Mouse (Mus musculus): ENCODE measurements around the gene Taf1a. TPM values are rescaled to one million over a fixed set of nuclear protein-coding genes. Genes with fewer than 3 reads are reported as not detected.
"Not testable (repeated sequence)": the region's sequence is repeated elsewhere in the genome, so short reads cannot be mapped to it uniquely, and the experiment has no call there.

The Taf1a gene
- 20.6 TPM in 2 replicates for polyA plus RNA-seq (2015; fragmentation: Nextera tagmentation; extraction: Ambion mirVana)

DNA sequence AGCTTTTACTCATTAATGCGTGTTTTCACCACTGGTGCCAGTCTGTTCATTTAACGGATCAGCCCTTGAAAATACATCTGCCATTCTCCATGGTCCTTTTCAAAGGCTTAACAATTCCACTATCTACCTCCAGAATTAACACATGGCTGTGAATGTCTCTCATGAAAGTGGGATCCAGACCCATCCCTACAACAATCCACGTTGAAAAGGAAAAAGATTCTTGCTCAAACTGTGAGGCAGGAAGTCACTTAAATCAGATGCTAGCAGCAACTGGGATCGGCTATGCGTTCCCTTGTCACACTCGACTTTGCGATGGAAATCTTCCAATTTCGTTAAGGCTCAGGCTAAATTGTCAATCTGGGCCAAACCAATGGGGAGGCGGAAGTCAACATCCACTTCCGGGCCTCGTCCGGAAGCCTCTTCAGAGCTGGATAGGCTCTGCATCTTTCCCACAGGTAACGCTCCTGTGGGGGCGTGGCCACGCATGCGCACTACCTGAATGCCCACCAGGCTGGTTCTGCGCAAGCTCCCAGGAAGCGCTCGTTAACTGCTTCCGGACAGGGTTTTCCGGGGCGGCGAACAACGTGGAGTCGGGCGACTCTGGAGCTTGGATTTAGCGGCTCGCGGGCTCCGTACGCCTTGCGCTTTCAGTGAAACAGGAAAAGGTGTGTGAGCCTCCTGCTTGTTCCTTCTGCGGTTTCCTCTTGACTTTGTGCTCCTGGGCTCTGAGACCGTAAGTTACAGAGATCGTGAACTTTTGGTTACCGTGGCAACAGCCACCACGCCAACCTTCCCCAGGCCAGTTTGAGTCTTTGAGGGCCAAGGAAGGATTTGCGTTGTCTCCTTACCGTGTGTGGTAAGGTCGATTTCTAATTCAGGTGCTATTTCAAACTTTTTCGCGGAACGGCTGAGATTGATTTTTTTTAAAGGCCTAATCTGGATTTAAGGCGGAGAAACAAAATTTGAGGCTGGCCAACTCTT lies at the start of gene Taf1a:
Taf1a (plus strand) TSS at position 556 of the 981 bp plus-strand sequence.
- 5% methylated on average over 44 of the region's 44 CpGs for WGBS
- H3K27ac ChIP-seq = peak within 1 kb of the TSS; percentile 72
- H3K4me2 ChIP-seq = peak within 1 kb of the TSS; percentile 63
- H3K4me1 ChIP-seq = peaks cover 9% of the 10 kb centered on the region
- no peaks in the 10 kb centered on the region for H3K9me3 ChIP-seq
- peaks cover 23% of the 10 kb centered on the region for H3K36me3 ChIP-seq
- H3K9ac ChIP-seq = peak within 1 kb of the TSS; percentile 39
- peaks cover 12% of the 10 kb centered on the region for H3K27me3 ChIP-seq
- ATAC-seq (ENCODE audit: insufficient number of reproducible peaks, low FRiP score, low TSS enrichment, low read depth) = peak; percentile 97
- peak within 1 kb of the TSS; percentile 76 for H3K4me3 ChIP-seq

DNA sequence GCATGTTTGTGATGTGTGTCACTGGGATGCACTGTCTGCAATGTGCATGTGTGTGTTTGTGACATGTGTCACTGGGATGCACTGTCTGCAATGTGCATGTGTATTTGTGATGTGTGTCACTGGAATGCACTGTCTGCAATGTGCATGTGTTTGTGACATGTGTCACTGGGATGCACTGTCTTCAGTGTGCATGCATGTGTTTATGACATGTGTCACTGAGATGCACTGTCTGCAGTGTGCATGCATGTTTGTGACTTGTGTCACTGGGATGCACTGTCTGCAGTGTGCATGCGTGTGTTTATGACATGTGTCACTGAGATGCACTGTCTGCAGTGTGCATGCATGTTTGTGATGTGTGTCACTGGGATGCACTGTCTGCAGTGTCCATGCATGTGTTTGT lies 45.9 kb upstream of the Taf1a start:
- WGBS = 98% methylated on average over 1 of the region's 1 CpGs
- H3K27ac ChIP-seq; ATAC-seq (ENCODE audit: insufficient number of reproducible peaks, low FRiP score, low TSS enrichment, low read depth); H3K9me3 ChIP-seq; H3K4me2 ChIP-seq; H3K27me3 ChIP-seq; H3K4me1 ChIP-seq; H3K9ac ChIP-seq; H3K4me3 ChIP-seq: not testable (repeated sequence)
- peaks cover 52% of the 10 kb centered on the region for H3K36me3 ChIP-seq

DNA sequence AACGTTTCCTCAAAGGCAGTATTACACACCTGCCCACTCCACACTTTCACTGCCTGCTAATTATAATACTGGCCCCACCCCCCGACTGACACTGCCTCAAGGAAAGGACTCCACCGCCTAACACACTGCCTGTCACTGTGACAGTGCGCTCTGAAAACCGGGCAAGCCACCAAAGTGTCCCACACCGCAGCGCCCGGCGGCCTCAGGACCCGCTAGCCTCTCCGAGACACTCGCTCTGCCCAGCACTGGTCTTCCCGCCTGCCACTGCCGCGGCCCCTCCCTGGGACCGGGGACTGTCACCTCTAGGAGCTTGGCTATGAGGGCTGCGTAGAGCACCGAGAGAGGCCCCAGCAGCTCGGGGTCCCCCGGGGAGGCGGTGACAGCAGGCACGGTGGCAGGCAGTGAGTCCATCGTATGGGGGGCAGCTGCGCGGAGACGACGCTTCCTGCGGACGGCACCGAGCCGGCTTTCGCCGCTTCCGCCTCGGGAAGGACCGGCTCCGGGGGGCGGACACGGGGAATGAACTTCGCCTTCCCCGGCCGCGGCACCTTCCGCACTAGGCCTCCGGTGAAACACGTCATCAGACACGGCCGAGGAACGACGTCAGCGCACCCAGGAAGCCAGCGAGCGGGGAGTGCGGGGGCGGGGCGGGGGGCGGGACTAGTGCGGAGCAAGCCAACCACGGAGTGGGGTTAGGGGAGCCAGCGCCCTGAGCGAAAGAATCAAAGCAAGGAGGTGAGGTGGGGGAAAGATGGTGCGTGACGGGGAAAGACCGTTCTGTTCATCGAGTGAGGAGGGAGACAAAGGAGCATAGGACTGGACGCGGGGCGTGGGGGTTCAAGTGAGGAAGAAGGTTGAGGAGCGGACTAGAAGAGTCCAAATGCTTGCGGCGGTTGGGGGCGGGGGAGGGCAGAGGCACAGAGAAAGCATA lies 43.6 kb upstream of the Taf1a start:
- peak overlapping the region; percentile 76 for H3K9ac ChIP-seq
- peaks cover 55% of the 10 kb centered on the region for H3K36me3 ChIP-seq
- H3K4me1 ChIP-seq = peaks cover 10% of the 10 kb centered on the region
- H3K27me3 ChIP-seq = no peaks in the 10 kb centered on the region
- no peaks in the 10 kb centered on the region for H3K9me3 ChIP-seq
- peak overlapping the region; percentile 87 for H3K4me3 ChIP-seq
- H3K4me2 ChIP-seq = peak overlapping the region; percentile 64
- under 1% methylated on average over 70 of the region's 72 CpGs for WGBS
- H3K27ac ChIP-seq = peak overlapping the region; percentile 43
- ATAC-seq (ENCODE audit: insufficient number of reproducible peaks, low FRiP score, low TSS enrichment, low read depth) = peak; percentile 93

DNA sequence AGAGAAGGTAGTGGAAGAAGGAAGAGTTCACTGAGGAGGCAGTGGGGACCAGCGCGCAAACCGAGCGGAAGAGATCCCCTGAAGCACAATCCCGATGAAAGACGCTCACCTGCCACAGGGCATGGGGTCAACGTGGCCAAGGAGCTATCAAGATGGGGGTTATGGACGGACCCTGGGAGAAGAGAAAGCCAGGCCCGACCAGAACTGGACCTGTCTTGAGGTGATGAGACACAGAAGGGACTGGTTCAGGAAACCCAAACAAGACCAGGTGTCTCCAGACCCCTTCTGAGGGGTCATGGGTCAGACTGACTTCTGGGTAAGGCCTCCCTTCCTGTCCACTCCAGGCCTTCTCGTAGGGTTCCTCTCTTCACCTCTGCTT lies 43.0 kb upstream of the Taf1a start:
- 7% methylated on average over 10 of the region's 10 CpGs for WGBS
- peak overlapping the region; percentile 64 for H3K4me2 ChIP-seq
- no peaks in the 10 kb centered on the region for H3K9me3 ChIP-seq
- peaks cover 55% of the 10 kb centered on the region for H3K36me3 ChIP-seq
- peak overlapping the region; percentile 76 for H3K9ac ChIP-seq
- no peaks in the 10 kb centered on the region for H3K27me3 ChIP-seq
- ATAC-seq (ENCODE audit: insufficient number of reproducible peaks, low FRiP score, low TSS enrichment, low read depth) = no peak
- peak overlapping the region; percentile 43 for H3K27ac ChIP-seq
- peaks cover 10% of the 10 kb centered on the region for H3K4me1 ChIP-seq
- peak overlapping the region; percentile 87 for H3K4me3 ChIP-seq

DNA sequence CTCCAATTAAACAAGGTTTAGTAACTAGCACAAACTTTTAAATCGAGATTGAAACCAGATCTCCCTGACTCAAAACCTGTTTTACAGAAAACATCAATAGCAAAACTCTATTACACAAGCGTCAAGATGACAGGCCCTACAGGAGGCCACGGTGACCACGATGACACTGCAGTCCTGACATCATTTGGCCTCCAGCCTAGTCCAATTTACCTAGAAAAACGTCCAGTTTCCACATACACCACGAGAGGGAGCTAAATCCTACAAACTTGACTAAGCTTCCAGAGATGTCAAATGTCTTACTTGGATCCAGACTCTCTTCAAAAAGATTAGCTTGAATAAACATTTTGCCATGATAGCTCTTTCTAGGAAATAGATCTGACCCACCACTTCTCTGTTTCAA lies 38.9 kb upstream of the Taf1a start:
- Histone ChIP-seq H3K9ac (no peak overlapping the region), H3K27me3 (no peaks in the 10 kb centered on the region), H3K4me2 (no peak overlapping the region), H3K36me3 (peaks cover 73% of the 10 kb centered on the region), H3K4me1 (peaks cover 10% of the 10 kb centered on the region), H3K9me3 (no peaks in the 10 kb centered on the region), H3K4me3 (no peak overlapping the region), H3K27ac (no peak overlapping the region)
- 20% methylated on average over 6 of the region's 6 CpGs for WGBS
- no peak for ATAC-seq (ENCODE audit: insufficient number of reproducible peaks, low FRiP score, low TSS enrichment, low read depth)

DNA sequence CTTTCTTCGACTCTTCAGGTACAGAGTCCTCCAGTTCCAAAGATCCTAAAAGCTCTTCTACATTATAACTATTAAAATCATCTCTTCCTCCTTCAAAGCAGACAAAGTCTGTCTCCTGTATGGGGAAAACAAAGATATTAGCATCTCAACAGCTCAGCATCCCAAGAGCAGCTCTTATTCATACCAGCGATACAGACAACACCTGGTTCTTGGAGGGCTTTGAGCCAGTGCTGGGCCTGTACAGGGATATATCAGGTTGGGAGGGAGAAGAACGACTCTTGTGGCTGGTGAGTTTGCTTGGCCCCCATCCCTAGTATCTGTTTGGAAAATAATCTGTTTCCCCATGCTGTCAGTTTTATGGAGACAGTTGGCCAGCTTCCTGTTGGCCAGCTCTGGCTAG lies 29.9 kb upstream of the Taf1a start:
- no peaks in the 10 kb centered on the region for H3K4me1 ChIP-seq
- no peak overlapping the region for H3K4me3 ChIP-seq
- no peak for ATAC-seq (ENCODE audit: insufficient number of reproducible peaks, low FRiP score, low TSS enrichment, low read depth)
- H3K36me3 ChIP-seq = peaks cover 82% of the 10 kb centered on the region
- no peak overlapping the region for H3K9ac ChIP-seq
- no peaks in the 10 kb centered on the region for H3K27me3 ChIP-seq
- 84% methylated on average over 3 of the region's 3 CpGs for WGBS
- no peaks in the 10 kb centered on the region for H3K9me3 ChIP-seq
- no peak overlapping the region for H3K4me2 ChIP-seq
- no peak overlapping the region for H3K27ac ChIP-seq

DNA sequence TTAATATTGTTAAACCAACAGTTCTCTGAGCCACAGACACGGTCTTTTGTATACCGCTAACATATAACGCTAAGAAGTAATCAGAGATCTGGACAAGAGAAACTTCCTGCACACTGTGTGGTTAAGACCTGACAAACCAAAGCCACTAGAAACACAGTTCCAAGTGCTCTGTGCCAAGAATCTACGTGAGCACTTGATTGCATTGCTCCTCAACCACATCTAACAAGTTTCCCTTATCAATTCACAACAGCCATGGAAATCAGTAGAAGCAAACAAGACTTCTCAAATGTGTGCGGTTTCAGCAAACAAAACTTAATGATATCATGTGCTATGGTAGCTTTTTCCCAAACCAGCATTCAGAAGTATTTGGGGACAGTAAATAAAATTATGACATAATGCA lies 26.5 kb upstream of the Taf1a start:
- Histone ChIP-seq H3K4me1 (0 out of 2 replicates have a peak, but pooled peaks cover under 1% of the 10 kb centered on the region), H3K9ac (no peak overlapping the region), H3K4me2 (no peak overlapping the region), H3K27ac (no peak overlapping the region), H3K4me3 (no peak overlapping the region), H3K9me3 (no peaks in the 10 kb centered on the region), H3K27me3 (no peaks in the 10 kb centered on the region), H3K36me3 (peaks cover 69% of the 10 kb centered on the region)
- whole genome bisulfite sequencing = 92% methylated on average over 5 of the region's 5 CpGs
- ATAC-seq (ENCODE audit: insufficient number of reproducible peaks, low FRiP score, low TSS enrichment, low read depth) = no peak

DNA sequence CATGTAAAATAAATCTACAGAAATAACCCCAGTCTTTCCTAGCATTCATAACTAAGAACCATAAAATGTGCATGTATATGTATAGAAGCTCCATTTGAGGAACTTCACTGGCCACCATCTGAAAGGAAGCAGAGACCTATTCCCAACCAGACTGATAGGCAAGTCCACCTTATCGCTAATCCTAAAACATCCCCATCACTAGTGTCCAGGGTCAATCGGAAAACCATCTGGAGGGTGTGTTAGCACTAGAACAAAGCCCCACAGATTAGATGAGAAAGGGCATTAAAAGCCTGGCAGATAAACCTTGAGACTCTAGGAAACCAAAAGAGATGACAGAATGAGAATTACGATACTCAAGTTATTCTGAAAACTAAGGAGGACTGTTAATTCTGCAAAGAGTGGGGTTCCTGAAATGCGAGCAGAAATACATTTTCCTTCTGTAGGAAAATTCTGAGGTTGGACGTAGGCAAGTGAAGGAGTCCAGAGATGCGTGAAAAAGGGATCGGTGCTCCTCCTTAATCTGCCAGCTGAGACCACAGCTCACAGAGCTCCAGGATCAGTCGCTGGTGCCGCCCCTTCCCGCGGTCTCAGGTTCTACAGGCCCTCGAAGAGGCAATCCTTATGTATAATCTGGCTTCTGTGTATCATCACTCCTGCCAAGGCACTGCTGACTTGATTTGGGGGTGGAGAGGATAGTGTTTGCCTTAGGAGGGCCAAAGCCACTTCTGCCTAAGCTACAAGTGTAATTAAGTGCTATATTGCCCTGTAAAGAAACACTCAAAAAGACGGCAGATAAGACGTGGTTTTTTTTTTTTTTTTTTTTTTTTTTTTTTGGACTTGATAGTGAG lies 25.8 kb upstream of the Taf1a start:
- no peak overlapping the region for H3K9ac ChIP-seq
- peaks cover 7% of the 10 kb centered on the region for H3K4me1 ChIP-seq
- no peak overlapping the region for H3K27ac ChIP-seq
- 80% methylated on average over 14 of the region's 14 CpGs for WGBS
- ATAC-seq (ENCODE audit: insufficient number of reproducible peaks, low FRiP score, low TSS enrichment, low read depth) = no peak
- no peak overlapping the region for H3K4me3 ChIP-seq
- no peak overlapping the region for H3K4me2 ChIP-seq
- H3K36me3 ChIP-seq = peaks cover 62% of the 10 kb centered on the region
- H3K9me3 ChIP-seq = no peaks in the 10 kb centered on the region
- H3K27me3 ChIP-seq = no peaks in the 10 kb centered on the region

DNA sequence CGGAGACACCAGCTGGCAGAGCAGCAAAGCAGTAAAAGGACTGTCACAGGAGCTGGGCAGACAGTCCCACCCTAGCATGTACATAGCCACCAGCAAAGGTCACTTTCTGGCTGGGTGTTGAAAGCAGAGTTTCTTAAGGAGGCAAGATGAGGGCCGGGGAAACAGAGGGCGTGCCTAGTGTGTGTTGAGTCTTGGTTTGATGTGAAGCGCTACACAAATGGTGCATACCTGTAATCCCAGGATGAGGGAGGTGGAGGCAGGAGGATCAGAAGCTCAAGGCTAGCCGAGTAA lies 25.3 kb upstream of the Taf1a start:
- Histone ChIP-seq H3K27ac (no peak overlapping the region), H3K9me3 (no peaks in the 10 kb centered on the region), H3K27me3 (no peaks in the 10 kb centered on the region), H3K4me3 (no peak overlapping the region), H3K36me3 (peaks cover 57% of the 10 kb centered on the region), H3K4me1 (peaks cover 12% of the 10 kb centered on the region), H3K4me2 (no peak overlapping the region), H3K9ac (no peak overlapping the region)
- ATAC-seq (ENCODE audit: insufficient number of reproducible peaks, low FRiP score, low TSS enrichment, low read depth) = no peak
- WGBS = 89% methylated on average over 5 of the region's 5 CpGs

DNA sequence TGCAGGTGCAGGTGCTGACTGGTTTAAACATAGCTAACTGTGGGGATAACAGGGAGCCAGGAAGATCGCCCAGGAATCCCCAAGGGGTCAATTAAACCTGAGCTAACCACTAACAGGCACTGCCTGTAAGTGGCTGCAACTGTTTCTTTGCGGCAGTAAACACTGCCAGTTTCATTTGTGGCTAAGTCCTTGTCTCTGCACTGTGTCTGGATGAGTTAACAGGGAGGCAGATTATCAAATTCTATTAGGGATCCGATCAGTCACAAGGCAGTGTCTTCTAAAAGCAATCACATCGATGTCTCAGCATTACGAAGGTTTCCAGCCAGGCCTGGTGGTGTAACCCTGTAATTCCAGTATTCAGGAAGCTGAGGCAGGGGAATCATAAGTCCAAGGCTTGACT lies 22.4 kb upstream of the Taf1a start:
- WGBS = 76% methylated on average over 5 of the region's 5 CpGs
- Histone ChIP-seq H3K27me3 (no peaks in the 10 kb centered on the region), H3K36me3 (peaks cover 32% of the 10 kb centered on the region), H3K4me3 (no peak overlapping the region), H3K27ac (no peak overlapping the region), H3K9ac (no peak overlapping the region), H3K4me1 (peaks cover 16% of the 10 kb centered on the region), H3K9me3 (no peaks in the 10 kb centered on the region), H3K4me2 (no peak overlapping the region)
- ATAC-seq (ENCODE audit: insufficient number of reproducible peaks, low FRiP score, low TSS enrichment, low read depth) = no peak

DNA sequence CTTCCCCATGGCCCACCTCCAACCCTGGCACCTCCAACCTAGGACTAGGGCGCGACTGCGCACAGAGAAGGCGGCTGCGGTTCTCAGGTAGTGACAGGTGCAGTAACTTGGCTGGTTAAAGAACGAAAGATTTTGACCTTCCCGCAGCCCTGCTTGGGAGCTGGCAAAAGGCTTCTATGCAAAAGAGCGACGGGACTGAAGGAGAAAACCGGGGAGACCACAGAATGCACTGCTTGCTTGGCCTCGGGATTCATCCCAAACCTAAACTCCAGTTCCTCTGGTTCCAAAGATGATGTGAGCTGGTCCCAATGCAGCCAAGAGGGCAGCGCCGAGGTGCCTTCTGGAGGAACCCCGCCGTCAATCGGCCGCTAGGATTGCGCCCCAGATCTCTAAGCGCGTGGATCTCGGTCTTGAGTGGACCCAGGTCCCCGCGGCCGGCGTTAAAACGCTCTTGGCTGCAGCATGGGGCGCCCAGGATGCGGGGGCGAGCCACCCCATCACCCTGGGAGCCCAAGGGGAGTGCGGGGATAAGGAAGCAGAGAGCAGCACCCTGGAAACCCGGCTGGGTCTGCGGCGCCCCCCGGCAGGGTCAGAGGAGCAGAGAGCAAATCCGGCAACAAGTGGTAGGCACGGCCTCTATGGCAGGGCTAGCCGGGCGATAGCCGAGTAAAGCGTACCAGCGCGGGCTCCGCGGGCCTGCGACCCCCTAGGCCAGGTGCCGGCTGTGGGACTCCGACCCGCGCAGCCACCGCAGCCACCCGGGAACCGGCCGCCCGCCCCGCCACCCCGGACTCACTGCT lies 20.0 kb upstream of the Taf1a start:
- Histone ChIP-seq H3K9me3 (no peaks in the 10 kb centered on the region), H3K4me3 (peak overlapping the region; percentile 95), H3K4me1 (peaks cover 16% of the 10 kb centered on the region), H3K4me2 (peak overlapping the region; percentile 88), H3K27me3 (no peaks in the 10 kb centered on the region), H3K9ac (peak overlapping the region; percentile 85), H3K36me3 (peaks cover 16% of the 10 kb centered on the region), H3K27ac (peak overlapping the region; percentile 79)
- peak; percentile 66 for ATAC-seq (ENCODE audit: insufficient number of reproducible peaks, low FRiP score, low TSS enrichment, low read depth)
- WGBS = under 1% methylated on average over 56 of the region's 56 CpGs

Data from limb, embryonic 15.5 days (tissue).